Mouse (Mus musculus) bone marrow, adult 2 months (tissue): ENCODE measurements around the gene Gemin4.
"Not testable (repeated sequence)": the region's sequence is repeated elsewhere in the genome, so short reads cannot be mapped to it uniquely, and the experiment has no call there.

Experiments used
- CTCF ChIP-seq: fragments of 200-500 bp; IDR thresholded peaks from 2 replicates; pipeline ENCODE4 v1.5.1; 2011; ENCODE audit warnings: low read length, control low read depth; ENCODE audit not compliant: control insufficient read depth, insufficient read depth
- POLR2A ChIP-seq: fragments of 200-500 bp; IDR thresholded peaks from 2 replicates; pipeline ENCODE4 v1.6.1; 2011; ENCODE audit warnings: low read depth, mild to moderate bottlenecking, control low read depth, low read length, borderline replicate concordance; ENCODE audit not compliant: control insufficient read depth

GRCm38 (mm10) chr11:76211595-76211994 is 5.9 kb downstream of the Gemin4 start:
- not testable (repeated sequence) for TF ChIP-seq CTCF, POLR2A
